Mouse (Mus musculus) forebrain, embryonic 10.5 days (tissue): ENCODE measurements around the gene Sox5. TPM values are rescaled to one million over a fixed set of nuclear protein-coding genes. Genes with fewer than 3 reads are reported as not detected.

Experiments
- DNase-seq: peaks from one replicate; pipeline ENCODE4 v3.0.0-alpha.2; 2017; ENCODE audit warnings: low spot score; ENCODE audit errors: extremely low spot score
- H3K27ac ChIP-seq: fragments of 300-500 bp; sonication (generic); 2 replicates; pipeline ENCODE4 v1.5.1; 2016; ENCODE audit warnings: mild to moderate bottlenecking
- H3K27me3 ChIP-seq: fragments of 300-500 bp; sonication (generic); 2 replicates; pipeline ENCODE4 v1.6.1; 2016; ENCODE audit warnings: mild to moderate bottlenecking; ENCODE audit not compliant: poor library complexity, severe bottlenecking
- H3K36me3 ChIP-seq: fragments of 300-500 bp; sonication (generic); replicated peaks from 2 replicates; pipeline ENCODE4 v1.6.1; 2016; ENCODE audit warnings: mild to moderate bottlenecking, moderate library complexity
- H3K4me1 ChIP-seq: fragments of 300-500 bp; sonication (generic); 2 replicates; pipeline ENCODE4 v1.6.1; 2016
- H3K4me3 ChIP-seq: fragments of 300-500 bp; sonication (generic); 2 replicates; pipeline ENCODE4 v1.5.1; 2016; ENCODE audit warnings: mild to moderate bottlenecking, moderate library complexity
- H3K9me3 ChIP-seq: fragments of 300-500 bp; sonication (generic); 2 replicates; pipeline ENCODE4 v1.6.1; 2016; ENCODE audit warnings: mild to moderate bottlenecking, moderate library complexity
- WGBS: fragments of 180-500 bp; shearing (Covaris S2); methylation state at CpG from one replicate; pipeline ENCODE4 v1.1.7; 2016; 5-methylcytosine and 5-hydroxymethylcytosine counted together
- polyA plus RNA-seq: library from polyadenylated mRNA; unstranded; fragments of >200 nt; fragmentation: Nextera tagmentation; extraction: Ambion mirVana; gene quantifications from 2 replicates; pipeline ENCODE4 v1.2.1, GENCODE M21; 2016

Gene Sox5
- polyA plus RNA-seq, 1 experiment from 2014 or later, result 66.2 TPM

GRCm38 (mm10) chr6:143785685-143786084 lies 996.1 kb downstream of the Sox5 start:
- no peak for DNase-seq
- 91% methylated on average over 4 of the region's 4 CpGs for WGBS
- H3K4me3 ChIP-seq, result no peak overlapping the region
- H3K27ac ChIP-seq, result no peak overlapping the region
- H3K36me3 ChIP-seq, result no peaks in the 10 kb centered on the region
- H3K9me3 ChIP-seq, result no peaks in the 10 kb centered on the region
- H3K27me3 ChIP-seq, result no peaks in the 10 kb centered on the region
- H3K4me1 ChIP-seq, result no peaks in the 10 kb centered on the region
